Mouse (Mus musculus): ENCODE measurements around the gene Olfr287.

DNA sequence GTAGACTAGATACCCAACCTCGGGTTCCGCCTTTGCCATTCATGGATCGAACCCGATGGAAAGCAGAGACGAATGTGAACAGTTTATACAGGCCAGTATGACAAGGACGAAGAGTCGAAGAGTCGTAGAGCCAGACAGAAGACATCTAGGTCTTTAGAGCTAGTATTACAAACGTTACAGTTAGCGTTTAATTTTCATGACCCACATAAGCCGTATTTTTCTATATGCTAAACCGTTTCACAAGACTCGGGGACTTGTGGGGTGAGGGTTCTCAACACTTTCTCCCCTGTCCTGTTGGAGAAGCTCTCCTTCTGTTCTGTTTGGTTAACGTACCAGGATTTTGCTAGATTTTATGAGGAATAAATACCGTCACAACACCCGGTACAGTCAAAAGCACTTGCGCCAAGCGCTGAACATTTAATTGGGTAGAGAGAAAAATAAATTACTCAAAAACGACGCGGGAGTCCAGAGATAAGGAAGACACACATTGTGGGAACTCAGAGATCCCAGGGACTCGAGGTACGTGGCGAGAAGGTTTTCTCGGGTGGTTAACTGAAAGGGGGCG is 40.2 kb downstream of the Olfr287 start:
- TF ChIP-seq POLR2A (IDR thresholded peaks at IDR 0.05; ENCODE audit: extremely low read depth, insufficient read depth, low read length) = no peak
- no peak for TF ChIP-seq CTCF (IDR thresholded peaks at IDR 0.05; ENCODE audit: low read depth, low read length)

All from liver, adult 2 months (tissue).